Mouse (Mus musculus): ENCODE data around the gene Chid1. TPM values are rescaled to one million over a fixed set of nuclear protein-coding genes. Genes with fewer than 3 reads are reported as not detected.

Gene Chid1
- total RNA-seq, 2 experiments from 2014 or later: 54.5 to 59.0 TPM

DNA sequence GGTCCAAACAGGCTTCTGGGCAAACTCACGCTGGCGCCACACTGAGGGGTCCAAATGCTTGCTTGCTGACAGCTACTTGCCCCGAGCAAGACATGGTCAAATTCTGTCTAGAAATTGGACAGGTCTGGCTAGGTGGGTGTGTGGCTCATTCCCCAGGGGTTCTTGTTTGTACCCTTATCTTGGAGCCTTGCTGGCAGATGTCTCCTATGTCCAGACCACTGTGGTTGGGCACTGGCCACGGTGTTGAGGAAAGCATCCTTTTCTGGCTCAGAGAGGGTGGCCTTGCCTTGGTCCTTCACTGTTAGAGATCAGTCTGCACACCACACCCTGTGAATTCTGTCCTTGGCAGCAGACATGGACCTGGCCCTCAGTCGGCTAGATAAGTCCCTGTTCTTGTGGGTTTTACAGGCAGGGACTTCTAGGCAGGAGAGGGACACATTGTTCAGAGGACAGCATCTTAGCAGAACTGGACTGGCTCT is 61.3 kb downstream of the Chid1 start:
- DNase-seq (ENCODE audit: low spot score in 2 of 2): no peak

DNA sequence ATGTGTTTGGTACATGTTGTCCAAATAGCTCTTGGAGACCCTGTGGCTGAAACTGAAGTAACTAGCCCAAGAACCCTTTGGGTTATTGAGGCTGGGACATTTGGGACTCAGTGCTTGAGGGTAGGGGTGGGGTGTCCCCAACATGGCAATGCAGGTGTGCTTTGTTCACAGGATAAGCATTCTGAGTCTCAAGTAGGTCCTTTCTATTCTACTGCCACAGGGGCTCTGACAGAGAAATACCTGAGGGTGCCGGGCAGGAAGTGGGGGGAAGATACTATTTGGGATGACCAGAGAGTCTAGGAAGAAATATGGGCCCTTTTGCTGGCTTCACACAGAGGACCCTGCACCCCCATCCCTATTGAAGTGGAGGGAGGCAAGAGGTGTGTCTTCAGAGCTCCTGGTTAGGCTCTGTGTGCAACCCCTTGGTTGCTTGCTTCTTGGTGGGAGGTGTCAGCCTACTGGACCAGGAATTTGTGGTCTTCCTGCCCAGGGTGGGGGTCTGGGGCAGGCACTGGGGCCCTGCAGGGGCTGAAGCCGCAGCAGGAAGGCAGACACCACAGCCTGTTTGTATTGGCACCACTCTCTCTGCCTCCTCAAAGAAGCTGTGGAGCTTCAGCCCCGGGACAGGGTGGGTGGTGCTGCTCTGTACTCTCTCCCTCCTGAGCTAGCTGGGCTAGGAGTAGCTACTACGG is 61.9 kb downstream of the Chid1 start:
- DNase-seq (ENCODE audit: low spot score in 2 of 2): no peak

DNA sequence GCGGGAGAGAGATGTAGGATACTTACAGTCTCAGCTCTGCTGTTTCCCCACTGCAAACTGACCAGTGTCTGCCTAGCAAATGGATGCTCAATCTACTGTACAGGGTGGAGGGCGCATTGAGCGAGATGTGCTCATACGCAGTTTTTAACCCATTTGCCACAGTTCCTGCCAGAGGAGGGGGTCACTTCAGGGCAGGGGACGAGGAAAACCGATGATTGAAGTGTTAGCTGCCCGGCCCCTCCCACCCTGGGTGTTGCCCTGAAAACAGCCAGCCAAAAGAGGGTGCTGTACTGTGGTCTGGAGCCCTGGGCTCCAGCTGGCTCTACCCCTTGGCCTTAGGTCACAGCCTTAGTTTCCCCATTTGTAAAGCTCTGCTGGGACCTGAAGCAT is 62.7 kb downstream of the Chid1 start:
- no peak for DNase-seq (ENCODE audit: low spot score in 2 of 2)

DNA sequence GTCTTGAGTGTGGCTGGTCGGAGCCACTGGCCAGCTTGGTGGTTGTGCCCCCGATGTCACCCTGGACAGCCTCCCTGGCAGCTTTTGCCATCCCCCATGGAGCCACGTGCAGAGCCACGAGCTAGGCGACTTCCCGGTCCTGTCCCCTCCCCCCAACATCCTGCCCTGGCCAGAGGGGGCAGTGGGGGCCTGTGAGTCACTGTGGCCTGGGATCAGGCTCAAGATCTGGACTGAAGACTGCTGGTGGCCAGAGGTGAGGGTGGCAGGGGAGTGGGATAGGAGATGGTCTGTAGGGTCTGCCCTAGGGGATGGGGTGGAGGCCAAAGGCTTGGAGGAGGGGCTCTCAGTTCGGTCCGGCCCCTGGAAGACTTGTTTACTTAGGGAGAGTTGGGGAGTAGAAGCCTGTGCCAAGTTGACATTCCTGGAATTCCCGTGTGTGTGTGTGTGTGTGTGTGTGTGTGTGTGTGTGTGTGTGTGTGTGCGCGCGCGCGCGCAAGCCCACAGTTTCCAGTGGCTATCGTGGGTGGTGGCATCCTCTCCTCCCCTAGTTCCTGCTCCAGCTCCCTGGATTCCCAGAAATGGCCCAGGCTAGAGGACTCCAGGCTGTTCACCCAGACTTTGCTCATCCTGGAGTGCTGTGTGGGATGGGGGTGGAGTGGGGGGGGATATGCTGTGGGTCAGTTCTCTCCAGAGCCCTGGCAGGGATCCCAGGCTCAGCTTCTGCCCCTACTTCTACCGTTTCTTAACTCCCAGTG is 63.3 kb downstream of the Chid1 start:
- DNase-seq (ENCODE audit: low spot score in 2 of 2): peak; percentile 82 to 84

DNA sequence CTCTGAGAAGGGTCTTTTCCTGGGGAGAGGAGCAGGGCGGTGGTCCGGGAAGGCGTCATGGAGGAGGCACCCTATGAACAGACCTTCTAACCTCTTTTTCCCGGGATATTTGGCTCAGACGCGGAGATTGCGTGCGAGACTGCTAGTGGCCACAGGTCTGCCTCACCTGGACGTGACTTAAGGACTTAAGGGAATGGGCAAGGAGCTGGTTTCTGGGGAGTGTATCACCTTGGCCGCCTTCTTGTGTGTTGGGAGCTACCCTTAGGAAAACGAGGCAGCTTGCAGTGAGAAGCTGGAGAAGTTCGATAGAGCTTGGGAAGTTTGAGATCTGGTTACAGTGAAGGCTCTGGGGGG is 63.9 kb downstream of the Chid1 start:
- no peak for DNase-seq (ENCODE audit: low spot score in 2 of 2)

DNA sequence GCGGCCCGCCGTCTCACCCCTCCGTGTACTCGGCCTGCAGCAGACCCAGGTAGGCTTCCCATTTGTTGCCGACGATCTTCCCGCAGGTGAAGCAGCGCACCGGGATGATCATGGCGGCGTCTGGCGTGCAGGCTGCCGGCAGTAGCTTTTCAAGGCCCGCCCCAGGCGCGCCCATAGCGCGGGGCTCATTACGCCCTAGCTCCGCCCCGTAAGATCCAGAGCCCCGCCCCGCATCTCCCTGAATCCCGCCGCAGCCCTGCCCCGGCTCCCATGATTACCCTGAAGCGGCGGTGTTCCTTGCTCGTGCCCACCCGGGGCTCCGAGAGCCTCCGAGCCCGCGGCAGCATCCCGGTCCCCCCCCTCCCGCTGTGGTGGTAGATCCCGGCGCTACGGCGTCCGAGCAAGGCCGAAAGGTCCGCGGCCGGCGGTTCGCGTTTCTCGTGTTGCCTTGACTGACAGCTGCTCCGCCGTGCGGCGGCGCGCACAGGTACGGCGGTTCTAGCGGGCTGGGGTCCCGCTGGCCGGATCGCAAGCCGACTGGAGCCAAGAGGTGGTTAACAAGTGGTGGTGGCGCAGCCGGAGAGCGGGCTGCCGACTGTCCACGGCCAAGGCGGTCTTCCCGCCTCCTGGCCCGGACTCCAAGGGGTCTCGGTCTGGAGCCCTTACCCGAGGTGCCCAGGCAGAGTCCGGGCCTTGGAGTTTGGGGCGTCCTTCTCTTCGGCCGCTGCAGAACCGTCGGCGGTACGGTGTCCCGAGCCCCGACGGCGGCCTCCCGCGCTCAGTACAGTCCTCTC is 64.4 kb downstream of the Chid1 start, which contains the start of the genes Polr2l and Tspan4:
Polr2l (minus strand) TSS at position 122 of the 794 bp plus-strand sequence.
Tspan4 (plus strand) TSS at position 230 of the 794 bp plus-strand sequence.
- DNase-seq (ENCODE audit: low spot score in 2 of 2): peak; percentile 81 to 86

DNA sequence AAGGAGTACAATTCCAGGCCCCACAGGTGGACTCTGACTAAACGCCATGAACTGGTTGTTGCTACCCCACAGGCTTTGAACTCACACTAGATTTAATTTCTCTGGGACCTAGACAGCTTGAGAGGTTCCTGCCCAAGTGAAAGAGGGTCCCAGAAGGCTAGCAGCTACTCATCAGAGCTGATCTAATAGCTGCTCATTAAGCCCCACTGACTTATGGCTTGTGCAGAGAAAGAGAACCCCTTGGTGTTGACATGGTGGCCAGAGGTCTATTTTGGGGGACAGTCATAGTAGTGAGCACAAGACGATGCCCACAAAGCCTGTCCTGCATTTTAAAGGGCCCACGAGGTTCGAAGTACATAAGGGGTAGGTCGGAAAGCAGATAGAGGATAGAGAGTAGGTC is 65.5 kb downstream of the Chid1 start:
- DNase-seq (ENCODE audit: low spot score in 2 of 2): no peak

DNA sequence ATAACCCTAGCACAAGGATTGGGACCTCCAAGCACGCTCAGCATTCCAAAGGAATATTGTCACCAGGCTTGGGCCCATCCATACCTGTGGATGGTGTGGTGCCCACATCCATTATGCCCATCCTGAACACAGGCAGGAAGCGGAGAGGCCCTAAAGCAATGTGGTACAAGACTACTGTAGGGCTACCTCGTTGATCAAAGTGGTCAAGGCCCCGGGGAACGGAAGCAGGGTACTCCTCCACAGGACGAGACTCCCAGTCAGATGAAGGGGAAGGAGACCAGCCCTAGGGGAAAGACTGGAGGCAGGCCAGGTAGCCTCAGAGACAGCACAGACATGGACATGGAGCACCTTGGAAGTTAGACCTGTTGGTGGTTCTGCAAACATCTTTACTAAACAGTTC is 66.9 kb downstream of the Chid1 start:
- DNase-seq (ENCODE audit: low spot score in 2 of 2): no peak

DNA sequence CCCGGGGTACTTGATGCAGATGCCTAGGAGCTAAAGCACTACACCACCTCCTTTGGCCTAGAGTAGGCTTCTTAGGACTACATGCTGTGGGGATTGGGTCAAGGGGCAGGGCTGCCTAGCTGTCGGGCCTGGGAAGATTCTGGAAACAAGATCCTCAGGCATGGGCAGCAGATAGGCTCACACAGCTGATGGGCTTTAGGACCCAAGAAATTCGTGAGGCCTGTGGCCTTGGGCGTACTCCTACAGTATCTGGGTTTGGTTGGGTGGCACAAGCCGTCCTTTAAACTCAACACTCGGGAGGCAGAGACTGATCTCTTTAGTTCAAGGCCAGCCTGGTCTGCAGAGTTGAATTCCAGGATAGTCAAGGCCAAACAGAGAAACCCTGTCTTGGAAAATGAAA is 67.4 kb downstream of the Chid1 start:
- no peak for DNase-seq (ENCODE audit: low spot score in 2 of 2)

DNA sequence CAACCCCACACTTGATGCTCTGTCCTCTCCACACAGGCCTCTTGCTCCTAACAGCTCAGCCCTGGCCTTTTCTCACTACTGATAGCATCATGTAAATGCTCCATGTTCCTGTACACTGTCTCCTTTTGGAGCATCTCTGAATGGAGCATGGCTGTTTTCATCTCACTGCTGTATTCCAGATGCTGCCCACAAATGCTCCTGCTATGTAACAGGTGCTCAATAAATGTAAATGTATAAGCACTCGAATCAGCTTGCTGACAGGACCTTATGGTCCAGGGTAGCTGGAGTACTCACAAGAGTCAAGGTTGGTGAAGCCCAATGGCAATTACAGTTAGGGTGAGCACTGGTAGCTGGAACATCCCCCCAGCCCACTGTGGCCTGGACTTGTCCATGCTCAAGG is 68.4 kb downstream of the Chid1 start:
- DNase-seq (ENCODE audit: low spot score in 2 of 2): peak in 1 of 2 experiments; percentile 18

DNA sequence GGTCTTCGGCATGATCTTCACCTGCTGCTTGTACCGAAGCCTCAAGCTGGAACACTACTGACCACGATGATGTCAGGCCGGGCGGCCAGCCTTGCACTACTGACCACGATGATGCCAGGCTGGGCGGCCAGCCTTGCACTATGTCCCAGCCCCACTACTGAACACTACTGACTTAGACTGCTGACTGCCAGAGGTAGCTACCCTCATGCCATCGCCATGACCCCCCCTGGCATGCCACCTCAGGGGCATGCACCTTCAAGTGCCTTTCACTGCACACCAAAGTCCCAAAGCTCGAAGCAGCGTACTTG is 69.1 kb downstream of the Chid1 start:
- peak in 1 of 2 experiments; percentile 21 for DNase-seq (ENCODE audit: low spot score in 2 of 2)

DNA sequence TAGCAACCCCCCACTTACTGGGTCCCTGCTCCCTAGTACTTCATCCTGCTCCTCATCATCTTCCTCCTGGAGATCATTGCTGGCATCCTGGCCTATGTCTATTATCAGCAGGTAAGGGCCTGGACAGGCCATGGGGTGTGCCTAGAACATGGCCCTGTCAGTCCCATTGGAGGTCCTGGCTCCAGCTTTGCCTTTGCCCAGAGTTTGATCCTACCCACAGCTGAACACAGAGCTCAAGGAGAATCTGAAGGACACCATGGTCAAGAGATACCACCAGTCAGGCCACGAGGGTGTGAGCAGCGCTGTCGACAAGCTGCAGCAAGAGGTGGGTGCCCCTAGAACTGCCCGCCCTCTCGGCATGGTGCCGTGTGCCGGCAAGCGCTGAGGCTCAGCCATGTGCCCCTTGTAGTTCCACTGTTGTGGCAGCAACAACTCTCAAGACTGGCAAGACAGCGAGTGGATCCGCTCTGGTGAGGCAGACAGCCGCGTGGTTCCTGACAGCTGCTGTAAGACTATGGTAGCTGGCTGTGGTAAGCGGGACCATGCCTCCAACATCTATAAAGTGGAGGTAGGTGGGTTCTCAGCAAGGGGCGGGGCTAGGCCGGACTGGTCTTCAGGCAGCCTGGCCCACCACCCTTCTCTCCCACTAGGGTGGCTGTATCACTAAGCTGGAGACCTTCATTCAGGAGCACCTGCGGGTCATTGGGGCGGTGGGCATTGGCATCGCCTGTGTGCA is 69.6 kb downstream of the Chid1 start:
- peak in 1 of 2 experiments; percentile 26 for DNase-seq (ENCODE audit: low spot score in 2 of 2)

DNA sequence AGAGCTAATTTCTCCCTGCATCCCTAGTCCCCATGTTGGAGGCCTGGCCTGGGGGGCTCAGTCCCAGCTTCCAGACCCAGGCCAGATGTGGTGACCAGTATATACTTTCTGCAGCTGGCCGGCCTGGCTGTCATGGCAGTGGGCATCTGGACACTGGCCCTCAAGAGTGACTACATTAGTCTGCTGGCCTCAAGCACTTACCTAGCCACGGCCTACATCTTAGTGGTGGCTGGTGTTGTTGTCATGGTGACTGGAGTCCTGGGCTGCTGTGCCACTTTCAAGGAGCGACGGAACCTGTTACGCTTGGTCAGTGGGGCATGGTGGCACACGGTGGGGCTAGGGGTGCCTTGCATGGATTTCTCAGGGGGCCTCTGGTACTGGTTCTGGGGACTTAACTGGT is 70.3 kb downstream of the Chid1 start:
- peak in 1 of 2 experiments; percentile 25 for DNase-seq (ENCODE audit: low spot score in 2 of 2)

DNA sequence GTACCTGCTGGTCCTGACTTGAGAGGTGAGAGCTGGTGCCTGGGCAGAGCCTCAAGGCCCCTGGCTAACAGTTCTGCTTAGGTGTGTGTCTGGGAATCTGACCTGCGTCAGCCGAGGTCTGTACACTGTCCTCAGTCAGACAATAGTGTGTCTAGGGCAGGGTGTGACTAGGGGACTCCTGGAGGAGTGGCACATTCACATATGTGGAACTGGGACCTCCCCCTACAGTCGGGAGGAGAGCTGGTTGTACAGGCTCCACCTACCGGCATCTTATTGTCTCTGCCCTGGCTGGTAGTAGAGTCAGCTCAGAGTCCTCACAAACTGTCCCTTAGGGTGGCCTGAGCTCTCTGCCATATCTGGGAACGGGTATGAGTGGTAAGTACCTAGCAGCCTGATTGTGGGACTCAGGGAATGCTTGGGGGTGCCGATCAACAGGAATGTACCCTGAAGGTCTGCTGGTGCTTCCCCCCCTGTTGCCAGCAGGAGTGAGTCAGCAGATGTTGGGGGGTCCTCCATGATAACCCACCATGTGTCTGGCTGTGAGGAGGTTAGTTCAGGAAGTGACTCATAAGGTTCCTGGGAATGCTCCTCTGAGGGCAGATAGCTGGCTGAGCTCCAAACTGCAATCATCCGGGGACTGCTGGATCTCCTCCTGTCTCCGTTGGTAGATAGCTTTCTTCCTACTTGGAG is 71.0 kb downstream of the Chid1 start:
- peak; percentile 59 to 72 for DNase-seq (ENCODE audit: low spot score in 2 of 2)

DNA sequence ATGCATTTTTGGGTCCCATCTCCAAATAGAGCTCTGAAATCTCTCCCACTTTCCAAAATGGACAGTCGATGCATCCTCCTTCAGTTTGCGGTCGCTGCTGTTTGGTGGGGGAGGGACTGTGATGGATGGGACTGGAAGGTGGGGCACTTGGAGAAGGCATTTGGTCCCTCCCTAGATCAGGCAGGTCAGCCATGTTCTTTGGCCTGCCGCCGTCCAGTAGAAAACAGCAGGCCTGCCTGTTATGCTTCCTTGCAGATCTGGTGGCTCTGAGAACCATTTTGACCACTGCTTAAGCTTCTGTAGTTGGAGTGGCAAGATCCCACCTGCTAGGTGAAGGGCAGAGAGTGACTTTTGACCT is 71.5 kb downstream of the Chid1 start:
- DNase-seq (ENCODE audit: low spot score in 2 of 2): no peak

DNA sequence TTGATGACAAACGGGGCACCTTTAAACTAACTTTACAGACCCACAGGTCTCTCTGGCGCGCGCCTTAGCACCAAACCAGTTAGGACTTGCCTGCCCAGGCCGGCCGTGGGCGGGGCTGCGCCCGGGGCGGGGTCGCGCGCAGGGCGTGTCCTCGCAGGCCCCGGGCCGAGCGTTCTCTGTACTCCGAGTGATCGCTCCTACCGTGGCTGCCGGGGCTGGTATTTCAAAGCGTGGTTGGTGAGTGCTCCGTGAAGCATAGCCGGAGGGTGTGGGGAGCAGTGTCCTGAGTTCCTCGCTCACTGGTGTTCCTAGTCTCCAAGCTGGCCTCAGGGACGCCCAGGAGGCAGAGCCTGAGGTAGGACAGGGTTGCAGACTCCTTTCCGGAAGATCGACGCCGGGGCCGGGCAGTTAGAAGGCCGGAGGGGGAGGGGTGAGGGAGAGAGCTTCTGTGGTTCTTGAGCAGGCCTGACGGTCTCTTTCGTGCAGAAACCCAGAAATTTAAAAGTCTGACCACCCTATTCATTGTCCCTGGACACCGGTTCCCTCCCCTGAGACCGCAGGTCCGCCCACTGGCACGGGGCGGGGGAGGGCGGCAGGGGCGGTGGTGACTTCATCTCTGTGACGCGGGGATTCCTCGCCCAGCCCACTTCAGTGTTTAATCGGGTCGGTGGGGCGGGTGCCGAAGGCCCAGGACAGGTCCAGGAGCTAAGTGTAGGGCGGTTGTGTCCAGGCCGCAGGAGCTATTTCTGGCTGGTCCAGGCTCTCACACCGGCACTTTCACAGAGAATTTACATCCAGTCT is 72.2 kb downstream of the Chid1 start, which contains the start of gene Cd151:
Cd151 (plus strand) TSS at position 163 of the 801 bp plus-strand sequence.
- DNase-seq (ENCODE audit: low spot score in 2 of 2): peak; percentile 88 to 93

DNA sequence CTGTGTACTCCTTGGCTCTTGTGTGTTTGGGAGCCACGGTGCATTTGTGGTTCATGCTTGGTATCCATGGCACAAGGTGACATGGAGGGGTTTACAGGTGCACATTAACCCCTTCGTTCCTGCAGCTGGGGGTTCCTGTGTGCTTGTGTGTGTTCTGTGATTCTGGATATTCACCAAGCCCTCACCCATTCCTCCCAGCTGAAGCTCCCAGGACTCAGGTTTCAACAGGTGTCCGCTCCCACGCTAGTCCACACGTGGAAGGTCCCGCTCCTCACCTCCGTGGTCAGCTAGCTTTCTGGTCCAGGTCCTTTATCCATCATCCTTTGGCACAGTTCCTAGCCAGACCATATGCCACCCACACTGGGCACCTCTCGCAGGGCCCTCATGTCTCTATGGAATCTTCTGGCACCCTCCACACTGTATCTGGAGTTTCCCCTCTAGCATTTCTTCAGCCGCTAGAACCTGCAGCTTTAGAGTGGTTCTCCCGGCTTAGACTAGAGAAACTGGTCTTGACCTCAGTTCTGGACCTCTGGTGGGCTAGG is 73.0 kb downstream of the Chid1 start:
- DNase-seq (ENCODE audit: low spot score in 2 of 2): no peak

DNA sequence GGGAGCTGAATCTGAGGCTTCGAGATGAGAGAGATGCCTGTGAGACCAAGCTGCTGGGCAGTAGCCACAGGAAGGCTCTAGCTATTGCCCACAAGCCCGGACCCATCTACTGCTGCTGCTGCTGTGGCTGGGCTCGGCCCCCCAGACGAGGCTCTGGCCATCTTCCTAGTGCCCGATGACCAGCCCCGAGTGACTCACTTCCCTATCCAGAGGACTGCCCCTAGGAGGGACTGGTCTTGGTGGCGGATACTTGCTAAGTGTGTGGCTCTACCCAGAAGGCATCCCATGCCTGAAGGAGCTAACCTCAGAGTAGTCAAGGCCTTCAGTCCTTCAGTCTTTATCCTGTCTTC is 73.6 kb downstream of the Chid1 start:
- DNase-seq (ENCODE audit: low spot score in 2 of 2): peak in 1 of 2 experiments; percentile 9

DNA sequence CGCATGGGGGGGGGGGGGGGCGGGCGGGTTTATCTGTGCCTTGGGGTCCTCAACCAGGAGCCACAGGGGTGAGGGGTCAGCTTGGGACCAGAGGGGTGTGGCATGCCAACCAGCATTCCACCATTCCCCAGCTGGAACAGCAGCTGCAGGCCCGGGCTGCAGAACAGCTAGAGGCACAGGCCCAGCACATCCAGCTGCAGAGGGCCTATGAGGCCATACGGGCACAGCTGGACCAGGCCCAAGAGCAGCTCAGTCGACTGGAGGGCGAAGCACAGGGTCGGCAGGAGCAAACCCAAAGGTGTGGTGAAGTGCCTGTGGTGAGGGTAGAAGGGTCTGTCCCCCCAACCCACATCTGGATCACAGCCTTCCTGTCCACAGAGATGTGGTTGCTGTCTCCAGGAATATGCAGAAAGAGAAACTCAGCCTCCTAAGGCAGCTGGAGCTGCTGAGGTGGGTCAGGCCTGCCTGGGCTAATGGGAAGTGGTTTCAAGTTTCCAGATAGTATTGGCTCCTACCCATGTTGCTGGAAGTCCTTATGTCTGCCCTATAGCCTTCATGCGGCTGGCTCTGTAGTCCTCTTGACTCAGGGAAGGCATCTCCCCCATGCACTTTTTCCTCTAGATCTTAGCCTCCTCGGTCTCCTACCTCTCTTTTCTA is 74.1 kb downstream of the Chid1 start:
- DNase-seq (ENCODE audit: low spot score in 2 of 2): peak in 1 of 2 experiments; percentile 4
